Mouse (Mus musculus): ENCODE data around the gene Ogg1. TPM values are rescaled to one million over a fixed set of nuclear protein-coding genes. Genes with fewer than 3 reads are reported as not detected.

Ogg1 gene
- polyA plus RNA-seq, 1 experiment, result 24.3 TPM

- Histone ChIP-seq H3K27ac (ENCODE audit: insufficient read depth, low read length) (no peak overlapping the region), H3K4me1 (ENCODE audit: control insufficient read depth, insufficient read depth, low read length) (no peaks in the 10 kb centered on the region)
- TF ChIP-seq CTCF (IDR thresholded peaks at IDR 0.05; ENCODE audit: borderline replicate concordance, insufficient read depth, low read length) (no peak), POLR2A (IDR thresholded peaks at IDR 0.05; ENCODE audit: low read depth, low read length) (no peak)
These were observed 33.8 kb upstream of the Ogg1 start for GRCm38 (mm10) chr6:113292938-113293337.

GRCm38 (mm10) chr6:113296046-113296445 is 30.7 kb upstream of the Ogg1 start:
- no peak for TF ChIP-seq POLR2A (IDR thresholded peaks at IDR 0.05; ENCODE audit: low read depth, low read length)
- TF ChIP-seq CTCF (IDR thresholded peaks at IDR 0.05; ENCODE audit: borderline replicate concordance, insufficient read depth, low read length), result no peak

More at GRCm38 (mm10) chr6:113292938-113293337, 33.8 kb upstream of the Ogg1 start:
- H3K4me3 ChIP-seq (ENCODE audit: insufficient read depth, low read length), result no peak overlapping the region

GRCm38 (mm10) chr6:113296639-113297038 is 30.1 kb upstream of the Ogg1 start:
- H3K27ac ChIP-seq (ENCODE audit: insufficient read depth, low read length), result no peak overlapping the region
- TF ChIP-seq POLR2A (IDR thresholded peaks at IDR 0.05; ENCODE audit: low read depth, low read length) (no peak), CTCF (IDR thresholded peaks at IDR 0.05; ENCODE audit: borderline replicate concordance, insufficient read depth, low read length) (no peak)
- no peaks in the 10 kb centered on the region for H3K4me1 ChIP-seq (ENCODE audit: control insufficient read depth, insufficient read depth, low read length)
- no peak overlapping the region for H3K4me3 ChIP-seq (ENCODE audit: insufficient read depth, low read length)

More at GRCm38 (mm10) chr6:113296046-113296445, 30.7 kb upstream of the Ogg1 start:
- no peaks in the 10 kb centered on the region for H3K4me1 ChIP-seq (ENCODE audit: control insufficient read depth, insufficient read depth, low read length)
- no peak overlapping the region for H3K4me3 ChIP-seq (ENCODE audit: insufficient read depth, low read length)
- no peak overlapping the region for H3K27ac ChIP-seq (ENCODE audit: insufficient read depth, low read length)

GRCm38 (mm10) chr6:113301350-113301749 is 25.4 kb upstream of the Ogg1 start:
- no peaks in the 10 kb centered on the region for H3K4me1 ChIP-seq (ENCODE audit: control insufficient read depth, insufficient read depth, low read length)
- no peak for TF ChIP-seq CTCF (IDR thresholded peaks at IDR 0.05; ENCODE audit: borderline replicate concordance, insufficient read depth, low read length)
- no peak for TF ChIP-seq POLR2A (IDR thresholded peaks at IDR 0.05; ENCODE audit: low read depth, low read length)
- no peak overlapping the region for H3K4me3 ChIP-seq (ENCODE audit: insufficient read depth, low read length)
- H3K27ac ChIP-seq (ENCODE audit: insufficient read depth, low read length), result no peak overlapping the region

- Histone ChIP-seq H3K4me3 (ENCODE audit: insufficient read depth, low read length) (no peak overlapping the region), H3K4me1 (ENCODE audit: control insufficient read depth, insufficient read depth, low read length) (no peaks in the 10 kb centered on the region), H3K27ac (ENCODE audit: insufficient read depth, low read length) (no peak overlapping the region)
- TF ChIP-seq POLR2A (IDR thresholded peaks at IDR 0.05; ENCODE audit: low read depth, low read length) (no peak), CTCF (IDR thresholded peaks at IDR 0.05; ENCODE audit: borderline replicate concordance, insufficient read depth, low read length) (no peak)
These were observed 24.5 kb upstream of the Ogg1 start for GRCm38 (mm10) chr6:113302258-113302657.

GRCm38 (mm10) chr6:113306322-113306985 is 20.3 kb upstream of the Ogg1 start:
- Histone ChIP-seq H3K4me3 (ENCODE audit: insufficient read depth, low read length) (peak overlapping the region; percentile 96), H3K4me1 (ENCODE audit: control insufficient read depth, insufficient read depth, low read length) (peaks cover 4% of the 10 kb centered on the region; the same call in 1 of the 2 replicates), H3K27ac (ENCODE audit: insufficient read depth, low read length) (peak overlapping the region; percentile 100)
- TF ChIP-seq CTCF (IDR thresholded peaks at IDR 0.05; ENCODE audit: borderline replicate concordance, insufficient read depth, low read length) (no peak), POLR2A (IDR thresholded peaks at IDR 0.05; ENCODE audit: low read depth, low read length) (peak; percentile 45; the same call in 1 of the 2 replicates)

GRCm38 (mm10) chr6:113306986-113307349 is 19.8 kb upstream of the Ogg1 start, which contains the start of gene Brpf1:
TSS of gene Brpf1 (plus strand) at chr6:113307137.
- Histone ChIP-seq H3K4me1 (ENCODE audit: control insufficient read depth, insufficient read depth, low read length) (peaks cover 4% of the 10 kb centered on the region; the same call in 1 of the 2 replicates), H3K27ac (ENCODE audit: insufficient read depth, low read length) (peak within 1 kb of the TSS; percentile 100), H3K4me3 (ENCODE audit: insufficient read depth, low read length) (peak within 1 kb of the TSS; percentile 96)
- TF ChIP-seq POLR2A (IDR thresholded peaks at IDR 0.05; ENCODE audit: low read depth, low read length), result peak; percentile 62
- no peak for TF ChIP-seq CTCF (IDR thresholded peaks at IDR 0.05; ENCODE audit: borderline replicate concordance, insufficient read depth, low read length)

GRCm38 (mm10) chr6:113307481-113308121 is 19.2 kb upstream of the Ogg1 start:
- Histone ChIP-seq H3K4me3 (ENCODE audit: insufficient read depth, low read length) (peak overlapping the region; percentile 96), H3K27ac (ENCODE audit: insufficient read depth, low read length) (peak overlapping the region; percentile 100)
- TF ChIP-seq CTCF (IDR thresholded peaks at IDR 0.05; ENCODE audit: borderline replicate concordance, insufficient read depth, low read length), result no peak
- TF ChIP-seq POLR2A (IDR thresholded peaks at IDR 0.05; ENCODE audit: low read depth, low read length), result no peak

GRCm38 (mm10) chr6:113308141-113308540 is 18.6 kb upstream of the Ogg1 start:
- TF ChIP-seq POLR2A (IDR thresholded peaks at IDR 0.05; ENCODE audit: low read depth, low read length), result no peak
- no peak for TF ChIP-seq CTCF (IDR thresholded peaks at IDR 0.05; ENCODE audit: borderline replicate concordance, insufficient read depth, low read length)
- H3K4me1 ChIP-seq (ENCODE audit: control insufficient read depth, insufficient read depth, low read length), result peaks cover 4% of the 10 kb centered on the region; the same call in 1 of the 2 replicates
- H3K27ac ChIP-seq (ENCODE audit: insufficient read depth, low read length), result peak overlapping the region; percentile 100
- H3K4me3 ChIP-seq (ENCODE audit: insufficient read depth, low read length), result peak overlapping the region; percentile 96

More at GRCm38 (mm10) chr6:113307481-113308121, 19.2 kb upstream of the Ogg1 start:
- H3K4me1 ChIP-seq (ENCODE audit: control insufficient read depth, insufficient read depth, low read length), result peaks cover 4% of the 10 kb centered on the region; the same call in 1 of the 2 replicates

- TF ChIP-seq CTCF (IDR thresholded peaks at IDR 0.05; ENCODE audit: borderline replicate concordance, insufficient read depth, low read length) (no peak), POLR2A (IDR thresholded peaks at IDR 0.05; ENCODE audit: low read depth, low read length) (no peak)
- no peak overlapping the region for H3K4me3 ChIP-seq (ENCODE audit: insufficient read depth, low read length)
- H3K27ac ChIP-seq (ENCODE audit: insufficient read depth, low read length), result no peak overlapping the region
- H3K4me1 ChIP-seq (ENCODE audit: control insufficient read depth, insufficient read depth, low read length), result no peaks in the 10 kb centered on the region
These were observed 10.8 kb upstream of the Ogg1 start for GRCm38 (mm10) chr6:113315972-113316371.
